Mouse (Mus musculus) CH12.LX (cell line): ENCODE results near the gene Serpinb9b. TPM values are rescaled to one million over a fixed set of nuclear protein-coding genes. Genes with fewer than 3 reads are reported as not detected.

ENCODE experiments used
- DNase-seq: peaks from one replicate; pipeline ENCODE4 v3.0.0-alpha.2; 2013; ENCODE audit errors: extremely low read depth
- H3K27ac ChIP-seq: 2 replicates; pipeline ENCODE4 v1.5.1; 2012; ENCODE audit warnings: low read depth, mild to moderate bottlenecking, control low read depth, moderate library complexity; ENCODE audit not compliant: insufficient read depth
- H3K27me3 ChIP-seq: replicated peaks from 2 replicates; pipeline ENCODE3; 2012; ENCODE audit warnings: inconsistent platforms
- H3K36me3 ChIP-seq, 2 experiments: replicated peaks in 1 of 2; 2 replicates each; pipeline versions ENCODE3 to v1.6.1; 2012; ENCODE audit warnings: inconsistent platforms in 1 of 2, low read length in 1 of 2, mild to moderate bottlenecking in 1 of 2, mixed read lengths in 1 of 2, moderate library complexity in 1 of 2; ENCODE audit not compliant: control insufficient read depth in 1 of 2, insufficient read depth in 1 of 2
- H3K4me1 ChIP-seq, 2 experiments: 2 replicates each; pipeline ENCODE4 v1.6.1; 2012; ENCODE audit warnings: inconsistent platforms in 1 of 2, moderate library complexity in 1 of 2; ENCODE audit not compliant: insufficient read depth in 2 of 2, control insufficient read depth in 1 of 2
- H3K4me2 ChIP-seq: 2 replicates; pipeline ENCODE4 v1.6.1; 2012; ENCODE audit warnings: low read depth, mild to moderate bottlenecking, control low read depth; ENCODE audit not compliant: poor library complexity, insufficient read depth, severe bottlenecking
- H3K4me3 ChIP-seq, 3 experiments: fragments of 150-350 bp in 1 of 3; sonication (generic) in 1 of 3; replicated peaks in 1 of 3; 2 replicates each; pipeline versions ENCODE3 to v1.5.1; 2011 to 2012; ENCODE audit warnings: low read depth in 2 of 3, low read length in 2 of 3, mild to moderate bottlenecking in 2 of 3, moderate library complexity in 2 of 3, control low read depth in 1 of 3, improper control_type of control experiment in 1 of 3, inconsistent platforms in 1 of 3, mixed read lengths in 1 of 3; ENCODE audit not compliant: poor library complexity in 1 of 3
- H3K79me2 ChIP-seq: replicated peaks from 2 replicates; pipeline ENCODE4 v1.6.1; 2012; ENCODE audit warnings: mild to moderate bottlenecking, moderate library complexity; ENCODE audit not compliant: control insufficient read depth, poor library complexity, insufficient read depth, severe bottlenecking; ENCODE audit errors: extremely low read depth
- H3K9ac ChIP-seq: 2 replicates; pipeline ENCODE4 v1.6.1; 2012; ENCODE audit warnings: low read depth, mild to moderate bottlenecking, control low read depth, moderate library complexity; ENCODE audit not compliant: insufficient read depth
- H3K9me3 ChIP-seq: replicated peaks from 2 replicates; pipeline ENCODE3; 2012; ENCODE audit warnings: low read length, inconsistent platforms, mixed read lengths
- BHLHE40 ChIP-seq: IDR thresholded peaks from 2 replicates; pipeline ENCODE4 v1.6.1; 2011; ENCODE audit warnings: mild to moderate bottlenecking, low read depth, low read length, improper control_type of control experiment
- CHD2 ChIP-seq: IDR thresholded peaks from 2 replicates; pipeline ENCODE4 v1.6.1; 2011; ENCODE audit warnings: low read length, improper control_type of control experiment
- CTCF ChIP-seq, 2 experiments: IDR thresholded peaks in 1 of 2; conservative IDR thresholded peaks in 1 of 2; 2 replicates each; pipeline ENCODE4 v1.5.1; 2011 to 2012; ENCODE audit warnings: low read depth in 2 of 2, low read length in 2 of 2, improper control_type of control experiment in 1 of 2, inconsistent platforms in 1 of 2, mild to moderate bottlenecking in 1 of 2, moderate library complexity in 1 of 2
- E2F4 ChIP-seq: IDR thresholded peaks from 2 replicates; pipeline ENCODE4 v1.6.1; 2011; ENCODE audit warnings: low read depth, low read length, improper control_type of control experiment; ENCODE audit not compliant: insufficient replicate concordance
- ELF1 ChIP-seq: IDR thresholded peaks from 2 replicates; pipeline ENCODE4 v1.6.1; 2014; ENCODE audit warnings: low read depth, mild to moderate bottlenecking, inconsistent platforms, low read length, improper control_type of control experiment
- EP300 ChIP-seq: IDR thresholded peaks from 2 replicates; pipeline ENCODE4 v1.6.1; 2011; ENCODE audit warnings: low read length, improper control_type of control experiment
- ETS1 ChIP-seq: conservative IDR thresholded peaks from 2 replicates; pipeline ENCODE4 v1.6.1; 2012; ENCODE audit warnings: low read depth, mild to moderate bottlenecking, inconsistent platforms, low read length, improper control_type of control experiment, moderate library complexity
- GABPA ChIP-seq: IDR thresholded peaks from 2 replicates; pipeline ENCODE4 v1.6.1; 2012; ENCODE audit warnings: low read depth, low read length, improper control_type of control experiment, inconsistent platforms; ENCODE audit not compliant: insufficient replicate concordance
- IRF4 ChIP-seq: IDR thresholded peaks from 2 replicates; pipeline ENCODE4 v1.6.1; 2014; ENCODE audit warnings: low read depth, mild to moderate bottlenecking, inconsistent platforms, low read length, improper control_type of control experiment
- JUND ChIP-seq: conservative IDR thresholded peaks from 2 replicates; pipeline ENCODE4 v1.6.1; 2011; ENCODE audit warnings: low read depth, low read length, improper control_type of control experiment
- MAFK ChIP-seq: IDR thresholded peaks from 2 replicates; pipeline ENCODE4 v1.6.1; 2011; ENCODE audit warnings: low read length, improper control_type of control experiment; ENCODE audit not compliant: insufficient replicate concordance
- MAX ChIP-seq: IDR thresholded peaks from 2 replicates; pipeline ENCODE4 v1.6.1; 2011; ENCODE audit warnings: low read length, improper control_type of control experiment
- MXI1 ChIP-seq: IDR thresholded peaks from 2 replicates; pipeline ENCODE4 v1.6.1; 2011; ENCODE audit warnings: mild to moderate bottlenecking, low read depth, low read length, improper control_type of control experiment
- MYC ChIP-seq: IDR thresholded peaks from 2 replicates; pipeline ENCODE4 v1.6.1; 2011; ENCODE audit warnings: low read depth, mild to moderate bottlenecking, improper control_type of control experiment, low read length
- NELFE ChIP-seq: IDR thresholded peaks from 2 replicates; pipeline ENCODE4 v1.6.1; 2011; ENCODE audit warnings: low read depth, low read length, improper control_type of control experiment
- NRF1 ChIP-seq: IDR thresholded peaks from 2 replicates; pipeline ENCODE4 v1.6.1; 2014; ENCODE audit warnings: low read depth, mild to moderate bottlenecking, inconsistent platforms, low read length, improper control_type of control experiment, moderate library complexity
- PAX5 ChIP-seq: IDR thresholded peaks from 2 replicates; pipeline ENCODE4 v1.6.1; 2012; ENCODE audit warnings: low read length, inconsistent platforms, mixed read lengths
- POLR2A ChIP-seq: IDR thresholded peaks from 2 replicates; pipeline ENCODE4 v1.6.1; 2011; ENCODE audit warnings: low read depth, mild to moderate bottlenecking, improper control_type of control experiment, low read length
- RAD21 ChIP-seq: IDR thresholded peaks from 2 replicates; pipeline ENCODE4 v1.6.1; 2011; ENCODE audit warnings: low read depth, mild to moderate bottlenecking, low read length, improper control_type of control experiment, moderate library complexity
- TCF12 ChIP-seq: IDR thresholded peaks from 2 replicates; pipeline ENCODE4 v1.6.1; 2014; ENCODE audit warnings: low read depth, mild to moderate bottlenecking, inconsistent platforms, low read length, improper control_type of control experiment
- UBTF ChIP-seq: IDR thresholded peaks from 2 replicates; pipeline ENCODE4 v1.6.1; 2012; ENCODE audit warnings: low read depth, mild to moderate bottlenecking, inconsistent platforms, low read length, improper control_type of control experiment, moderate library complexity
- USF1 ChIP-seq: IDR thresholded peaks from 2 replicates; pipeline ENCODE4 v1.6.1; 2014; ENCODE audit warnings: low read depth, mild to moderate bottlenecking, inconsistent platforms, low read length, improper control_type of control experiment
- ZMIZ1 ChIP-seq: IDR thresholded peaks from 2 replicates; pipeline ENCODE4 v1.6.1; 2012; ENCODE audit warnings: low read depth, mild to moderate bottlenecking, inconsistent platforms, low read length, improper control_type of control experiment
- dilution Hi-C: fragments of 300-500 bp; cut with MboI; formaldehyde crosslinking; loops from 2 replicates; pipeline ENCODE4 v1.14.3; 2020; ENCODE audit warnings: low sequenced_read_pairs; ENCODE audit not compliant: extremely low pct_unique_long_range_greater_than_20kb, extremely low pct_ligation_motif_present
- in situ Hi-C: fragments of 300-500 bp; cut with MboI; formaldehyde crosslinking; loops from 3 replicates; pipeline ENCODE4 v1.14.3; 2019; ENCODE audit warnings: low sequenced_read_pairs, low pct_ligation_motif_present, low pct_unique_long_range_greater_than_20kb, mixed read lengths
- polyA plus RNA-seq: library from polyadenylated mRNA; unstranded; fragments of >175 nt; gene quantifications from 2 replicates; pipeline ENCODE4 v1.2.1, GENCODE M21; 2012; ENCODE audit warnings: low read depth; ENCODE audit not compliant: insufficient read length
- total RNA-seq, 2 experiments: library from RNA; depleted of rRNA; stranded (reverse); fragments of 300-350 nt in 1 of 2; fragments of >200 nt in 1 of 2; gene quantifications; 2 replicates each; pipeline ENCODE4 v1.2.3; 2012 to 2014

The Serpinb9b gene
- total and polyA plus RNA-seq, 3 experiments = 0.24 TPM; not detected in 2

DNA sequence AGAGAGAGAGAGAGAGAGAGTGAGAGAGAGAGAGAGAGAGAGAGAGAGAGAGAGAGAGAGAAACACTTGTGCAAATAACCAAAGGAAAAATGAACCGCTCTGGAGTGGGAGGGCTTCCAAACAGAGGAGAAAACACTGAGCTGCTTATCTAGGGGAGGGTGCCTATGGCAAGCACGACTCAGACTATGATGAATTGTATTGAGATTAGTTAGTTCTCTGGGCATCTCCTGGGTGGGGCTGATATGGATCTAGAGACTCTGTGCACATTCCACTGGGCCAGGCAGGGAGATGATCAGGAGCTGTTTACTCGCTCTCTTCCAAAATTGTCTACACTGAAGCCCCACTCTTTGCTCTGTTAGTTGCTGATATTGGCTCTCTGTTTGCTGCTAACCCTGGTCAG, 24.5 kb downstream of the Serpinb9b start:
- TF ChIP-seq E2F4 (no peak), MAX (no peak), EP300 (no peak), NRF1 (no peak), MXI1 (no peak), ETS1 (no peak), IRF4 (no peak), NELFE (no peak), ZMIZ1 (no peak), USF1 (no peak), BHLHE40 (no peak), RAD21 (no peak), UBTF (no peak), JUND (no peak)
- Histone ChIP-seq H3K4me2 (no peak overlapping the region), H3K79me2 (no peaks in the 10 kb centered on the region), H3K27me3 (no peaks in the 10 kb centered on the region), H3K4me3 (no peak overlapping the region), H3K9me3 (no peaks in the 10 kb centered on the region), H3K9ac (no peak overlapping the region), H3K36me3 (no peaks in the 10 kb centered on the region), H3K27ac (no peak overlapping the region), H3K4me1 (peaks cover 0 to 4% of the 10 kb centered on the region in 2 experiments; a peak in 1 of 4 replicates)
- no peak for DNase-seq
- in situ Hi-C loops = no loop called here
- dilution Hi-C loops = no loop called here

DNA sequence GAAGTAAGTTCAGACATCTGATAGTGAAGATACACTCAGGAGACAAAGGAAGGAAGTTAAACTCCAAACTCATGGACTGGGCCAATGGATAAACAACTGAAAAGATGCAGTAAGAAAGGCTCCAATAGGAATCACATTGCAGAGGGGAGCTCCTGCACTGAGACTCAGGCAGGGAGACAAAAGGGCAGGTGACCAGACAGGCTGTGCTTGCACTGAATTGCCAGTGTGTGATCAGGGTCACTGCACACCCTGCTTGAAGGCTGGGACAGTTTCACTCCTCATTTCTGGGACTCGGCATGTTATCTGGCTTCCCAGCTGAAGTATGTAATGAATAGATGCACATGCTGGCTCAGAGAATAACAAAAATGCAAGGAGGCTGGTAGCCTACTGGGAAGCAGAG, 35.8 kb downstream of the Serpinb9b start:
- dilution Hi-C loops (no loop called here), in situ Hi-C loops (no loop called here)
- H3K79me2 ChIP-seq = no peaks in the 10 kb centered on the region
- H3K9ac ChIP-seq = no peak overlapping the region
- H3K27ac ChIP-seq = no peak overlapping the region
- no peak for DNase-seq
- H3K4me2 ChIP-seq = no peak overlapping the region
- 0 out of 4 replicates have a peak, but pooled peaks cover 0 to 2% of the 10 kb centered on the region in 2 experiments for H3K4me1 ChIP-seq
- no peaks in the 10 kb centered on the region for H3K36me3 ChIP-seq
- H3K4me3 ChIP-seq = no peak overlapping the region
- H3K27me3 ChIP-seq = no peaks in the 10 kb centered on the region
- H3K9me3 ChIP-seq = peaks cover 2% of the 10 kb centered on the region
- TF ChIP-seq MYC (no peak), ETS1 (no peak), E2F4 (no peak), TCF12 (no peak), MXI1 (no peak), ELF1 (no peak), MAFK (no peak), UBTF (no peak), CHD2 (no peak), POLR2A (no peak), GABPA (no peak), IRF4 (no peak), CTCF (conservative IDR thresholded peaks at IDR 0.05 in 1 of 2, IDR thresholded peaks at IDR 0.05 in 1 of 2; ENCODE audit: low read depth in 2 of 2, low read length in 2 of 2) (no peak), PAX5 (no peak), RAD21 (no peak), BHLHE40 (no peak), EP300 (no peak)
- TF ChIP-seq, all 38 proteins: peak for 0
